Mouse (Mus musculus): ENCODE data around the gene Gm10447. TPM values are rescaled to one million over a fixed set of nuclear protein-coding genes. Genes with fewer than 3 reads are reported as not detected.

The Gm10447 gene
- polyA plus RNA-seq, 1 experiment from 2014 or later: 0.12 TPM

DNA sequence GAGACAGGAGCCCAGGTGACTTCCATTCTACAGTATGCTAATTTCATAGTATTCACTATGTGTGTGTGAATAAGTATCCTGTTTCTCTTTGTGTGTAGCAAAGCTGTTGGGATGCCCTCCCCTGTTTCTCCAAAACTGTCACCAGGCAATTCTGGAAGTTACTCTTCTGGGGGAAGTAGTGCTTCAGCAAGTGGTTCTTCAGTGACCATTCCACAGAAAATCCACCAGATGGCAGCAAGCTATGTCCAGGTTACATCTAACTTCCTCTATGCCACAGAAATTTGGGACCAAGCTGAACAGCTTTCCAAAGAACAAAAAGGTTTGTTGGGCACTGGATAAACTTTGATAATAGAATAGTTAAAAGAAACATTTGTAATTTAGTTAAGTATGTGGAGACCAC lies 45.2 kb downstream of the Gm10447 start:
- Histone ChIP-seq H3K4me2 (replicated peaks) (no peak overlapping the region), H3K9ac (no peak overlapping the region), H3K4me1 (no peaks in the 10 kb centered on the region), H3K4me3 (no peak overlapping the region), H3K9me3 (replicated peaks) (no peaks in the 10 kb centered on the region), H3K27ac (no peak overlapping the region), H3K27me3 (no peaks in the 10 kb centered on the region), H3K36me3 (peaks cover 88% of the 10 kb centered on the region)
- no peak for ATAC-seq (ENCODE audit: low FRiP score)

Small RNA genes lying within 50 kb of the gene (microRNA-seq; reads per million reads assigned to microRNA genes)
- not detected for gene Mir6920

Other genes with a start within 250 kb of the Gm10447 start
- 80.7 and 85.8 TPM in 2 replicates for gene Hspa4, start 156.7 kb downstream of the Gm10447 start, polyA plus RNA-seq (2016; fragmentation: Nextera tagmentation; extraction: Ambion mirVana)
- gene Zcchc10, start 132.4 kb downstream of the Gm10447 start, polyA plus RNA-seq (2016; fragmentation: Nextera tagmentation; extraction: Ambion mirVana): 17.4 and 18.4 TPM in 2 replicates
- 83.2 and 97.8 TPM in 2 replicates for gene Aff4, start 106.3 kb downstream of the Gm10447 start, polyA plus RNA-seq (2016; fragmentation: Nextera tagmentation; extraction: Ambion mirVana)
- gene Leap2, start 33.9 kb downstream of the Gm10447 start, polyA plus RNA-seq (2016; fragmentation: Nextera tagmentation; extraction: Ambion mirVana): not detected in 2 replicates
- gene Uqcrq, start 26.3 kb downstream of the Gm10447 start, polyA plus RNA-seq (2016; fragmentation: Nextera tagmentation; extraction: Ambion mirVana): 480 and 552 TPM in 2 replicates
- gene Gdf9, start 26.1 kb downstream of the Gm10447 start, polyA plus RNA-seq (2016; fragmentation: Nextera tagmentation; extraction: Ambion mirVana): 2.6 and 3.9 TPM in 2 replicates
- 5.2 and 6.3 TPM in 2 replicates for gene Shroom1, start 95 bp upstream of the Gm10447 start, polyA plus RNA-seq (2016; fragmentation: Nextera tagmentation; extraction: Ambion mirVana)
- gene Gm9837, start 13.4 kb upstream of the Gm10447 start, polyA plus RNA-seq (2016; fragmentation: Nextera tagmentation; extraction: Ambion mirVana): not detected in 2 replicates
- gene Gm9945, start 23.1 kb upstream of the Gm10447 start, polyA plus RNA-seq (2016; fragmentation: Nextera tagmentation; extraction: Ambion mirVana): not detected in 2 replicates
- 0.78 and 0.84 TPM in 2 replicates for gene Sowaha, start 23.2 kb upstream of the Gm10447 start, polyA plus RNA-seq (2016; fragmentation: Nextera tagmentation; extraction: Ambion mirVana)
- 24.2 and 28.1 TPM in 2 replicates for gene Sept8, start 62.1 kb upstream of the Gm10447 start, polyA plus RNA-seq (2016; fragmentation: Nextera tagmentation; extraction: Ambion mirVana)
- 155 and 160 TPM in 2 replicates for gene Kif3a, start 110.3 kb upstream of the Gm10447 start, polyA plus RNA-seq (2016; fragmentation: Nextera tagmentation; extraction: Ambion mirVana)
- 1.8 and 2.3 TPM in 2 replicates for gene Il4, start 161.6 kb upstream of the Gm10447 start, polyA plus RNA-seq (2016; fragmentation: Nextera tagmentation; extraction: Ambion mirVana)
- not detected in 2 replicates for gene Il13, start 177.6 kb upstream of the Gm10447 start, polyA plus RNA-seq (2016; fragmentation: Nextera tagmentation; extraction: Ambion mirVana)

Data from hindbrain, embryonic 12.5 days (tissue).